Mouse (Mus musculus): ENCODE measurements at regions not wholly inside any gene's neighbourhood (a gene's known extent, or its start where the extent isn't known, plus 50 kb on each side); places are given as distances from the start of the nearest gene placed in this dataset.
"Not testable (repeated sequence)": the region's sequence is repeated elsewhere in the genome, so short reads cannot be mapped to it uniquely, and the experiment has no call there.

- no peak for ATAC-seq (replicated peaks; ENCODE audit: poor library complexity, severe bottlenecking)
These were observed 496.5 kb upstream of the Impg1 start for GRCm38 (mm10) chr9:80961818-80962217.

- no peak for ATAC-seq (replicated peaks; ENCODE audit: poor library complexity, severe bottlenecking)
These were observed 477.7 kb upstream of the Impg1 start for GRCm38 (mm10) chr9:80942991-80943390.

GRCm38 (mm10) chr9:80941424-80941823 is 476.1 kb upstream of the Impg1 start:
- ATAC-seq (replicated peaks; ENCODE audit: poor library complexity, severe bottlenecking), result peak; percentile 55

GRCm38 (mm10) chr9:80938238-80938637 is 473.0 kb upstream of the Impg1 start:
- no peak for ATAC-seq (replicated peaks; ENCODE audit: poor library complexity, severe bottlenecking)

GRCm38 (mm10) chr9:80930628-80931027 is 465.3 kb upstream of the Impg1 start:
- ATAC-seq (replicated peaks; ENCODE audit: poor library complexity, severe bottlenecking), result no peak

GRCm38 (mm10) chr9:80920304-80920703 is 455.0 kb upstream of the Impg1 start:
- no peak for ATAC-seq (replicated peaks; ENCODE audit: poor library complexity, severe bottlenecking)

GRCm38 (mm10) chr9:80913867-80914266 is 448.6 kb upstream of the Impg1 start:
- ATAC-seq (replicated peaks; ENCODE audit: poor library complexity, severe bottlenecking), result no peak

GRCm38 (mm10) chr9:80912177-80912576 is 446.9 kb upstream of the Impg1 start:
- no peak for ATAC-seq (replicated peaks; ENCODE audit: poor library complexity, severe bottlenecking)

GRCm38 (mm10) chr9:80866807-80867206 is 401.5 kb upstream of the Impg1 start:
- no peak for ATAC-seq (replicated peaks; ENCODE audit: poor library complexity, severe bottlenecking)

GRCm38 (mm10) chr9:80858998-80859397 is 393.7 kb upstream of the Impg1 start:
- ATAC-seq (replicated peaks; ENCODE audit: poor library complexity, severe bottlenecking), result no peak

GRCm38 (mm10) chr9:80848190-80848589 is 382.9 kb upstream of the Impg1 start:
- no peak for ATAC-seq (replicated peaks; ENCODE audit: poor library complexity, severe bottlenecking)

- no peak for ATAC-seq (replicated peaks; ENCODE audit: poor library complexity, severe bottlenecking)
These were observed 367.5 kb upstream of the Impg1 start for GRCm38 (mm10) chr9:80832808-80833207.

GRCm38 (mm10) chr9:80825346-80825745 is 360.1 kb upstream of the Impg1 start:
- no peak for ATAC-seq (replicated peaks; ENCODE audit: poor library complexity, severe bottlenecking)

- ATAC-seq (replicated peaks; ENCODE audit: poor library complexity, severe bottlenecking), result no peak
These were observed 354.8 kb upstream of the Impg1 start for GRCm38 (mm10) chr9:80820066-80820465.

GRCm38 (mm10) chr9:80819070-80819469 is 353.8 kb upstream of the Impg1 start:
- ATAC-seq (replicated peaks; ENCODE audit: poor library complexity, severe bottlenecking), result no peak

GRCm38 (mm10) chr9:80813921-80814320 is 348.6 kb upstream of the Impg1 start:
- not testable (repeated sequence) for ATAC-seq (replicated peaks; ENCODE audit: poor library complexity, severe bottlenecking)

- ATAC-seq (replicated peaks; ENCODE audit: poor library complexity, severe bottlenecking), result no peak
These were observed 326.2 kb upstream of the Impg1 start for GRCm38 (mm10) chr9:80791523-80791922.

- no peak for ATAC-seq (replicated peaks; ENCODE audit: poor library complexity, severe bottlenecking)
These were observed 309.3 kb upstream of the Impg1 start for GRCm38 (mm10) chr9:80774541-80774940.

GRCm38 (mm10) chr9:80735806-80736205 is 270.5 kb upstream of the Impg1 start:
- not testable (repeated sequence) for ATAC-seq (replicated peaks; ENCODE audit: poor library complexity, severe bottlenecking)

GRCm38 (mm10) chr9:80732971-80733370 is 267.7 kb upstream of the Impg1 start:
- no peak for ATAC-seq (replicated peaks; ENCODE audit: poor library complexity, severe bottlenecking)

- ATAC-seq (replicated peaks; ENCODE audit: poor library complexity, severe bottlenecking), result no peak
These were observed 258.4 kb upstream of the Impg1 start for GRCm38 (mm10) chr9:80723638-80724037.

- no peak for ATAC-seq (replicated peaks; ENCODE audit: poor library complexity, severe bottlenecking)
These were observed 253.2 kb upstream of the Impg1 start for GRCm38 (mm10) chr9:80718516-80718915.

GRCm38 (mm10) chr9:80709781-80710180 is 244.5 kb upstream of the Impg1 start:
- ATAC-seq (replicated peaks; ENCODE audit: poor library complexity, severe bottlenecking), result no peak
